ENCODE assay signal across 8 mouse cellular contexts in genomic region chr5:104571282-104571921, GRCm38 (mm10).
A peak's percentile ranks its signal among the peaks of the same experiment; 100 is the strongest.
DNase-seq lines count a peak whose midpoint lies in the region; ATAC-seq and TF ChIP-seq lines count a peak whose summit lies in the region.
"Not testable (repeated sequence)": the region's sequence is repeated elsewhere in the genome, so short reads cannot be mapped to it uniquely, and the experiment has no call there.

No protein-coding gene starts in this region.

- 5% methylated on average over 18 of the region's 19 CpGs for WGBS in embryonic facial prominence, embryonic 13.5 days
- WGBS in kidney, adult 2 months = under 1% methylated on average over 18 of the region's 19 CpGs
- WGBS in limb, embryonic 12.5 days = 5% methylated on average over 18 of the region's 19 CpGs
- WGBS in midbrain, embryonic 15.5 days = 3% methylated on average over 18 of the region's 19 CpGs
- WGBS in spleen, adult 2 months = 1% methylated on average over 18 of the region's 19 CpGs

- H3K4me1 ChIP-seq in embryonic facial prominence, embryonic 13.5 days; kidney, adult 2 months (ENCODE audit: control insufficient read depth, insufficient read depth, low read length); limb, embryonic 12.5 days (replicated peaks); midbrain, embryonic 15.5 days; spleen, adult 2 months (ENCODE audit: control insufficient read depth, insufficient read depth, insufficient read length): not testable (repeated sequence)

- ATAC-seq in embryonic facial prominence, embryonic 13.5 days (ENCODE audit: insufficient number of reproducible peaks, insufficient read depth, low FRiP score, low TSS enrichment, low read depth) = peak; percentile 91
- ATAC-seq in limb, embryonic 12.5 days (ENCODE audit: insufficient number of reproducible peaks, insufficient read depth, low FRiP score, low TSS enrichment, low read depth) = peak; percentile 93
- ATAC-seq in midbrain, embryonic 15.5 days (replicated peaks) = peak; percentile 99

- H3K4me2 ChIP-seq in embryonic facial prominence, embryonic 13.5 days = peak overlapping the region; percentile 48
- peak overlapping the region; percentile 45 for H3K4me2 ChIP-seq in limb, embryonic 12.5 days
- peak overlapping the region; percentile 55 for H3K4me2 ChIP-seq in midbrain, embryonic 15.5 days

- DNase-seq in 3134 (ENCODE audit: extremely low read depth, insufficient read length, low spot score) = peak; percentile 86
- peak; percentile 82 to 85 for DNase-seq in adrenal gland, postnatal 36 days
- DNase-seq in heart, adult 18-20 months = peak; percentile 94
- DNase-seq in kidney, adult 2 months = peak; percentile 97
- peak; percentile 70 to 80 for DNase-seq in spleen, adult 2 months (ENCODE audit: low read depth in 1 of 2, low spot score in 2 of 2)

- H3K9ac ChIP-seq in embryonic facial prominence, embryonic 13.5 days = peak overlapping the region; percentile 77
- H3K9ac ChIP-seq in limb, embryonic 12.5 days (replicated peaks) = peak overlapping the region; percentile 71
- peak overlapping the region; percentile 92 for H3K9ac ChIP-seq in midbrain, embryonic 15.5 days

- peak overlapping the region; percentile 84 for H3K27ac ChIP-seq in embryonic facial prominence, embryonic 13.5 days
- peak overlapping the region; percentile 97 for H3K27ac ChIP-seq in kidney, adult 2 months (ENCODE audit: insufficient read depth, low read depth, low read length)
- H3K27ac ChIP-seq in limb, embryonic 12.5 days = 0 out of 2 replicates have a peak overlapping the region, but pooled peaks have one; percentile 42
- peak overlapping the region; percentile 89 for H3K27ac ChIP-seq in midbrain, embryonic 15.5 days
- peak overlapping the region; percentile 92 for H3K27ac ChIP-seq in spleen, adult 2 months (ENCODE audit: insufficient read depth, low read length)

- H3K36me3 ChIP-seq in embryonic facial prominence, embryonic 13.5 days = peaks cover 18% of the 10 kb centered on the region
- H3K36me3 ChIP-seq in kidney, adult 2 months (ENCODE audit: control insufficient read depth, insufficient read depth, low read length); spleen, adult 2 months (ENCODE audit: control insufficient read depth, insufficient read depth, low read length): not testable (repeated sequence)
- peaks cover 13% of the 10 kb centered on the region for H3K36me3 ChIP-seq in limb, embryonic 12.5 days
- peaks cover 11% of the 10 kb centered on the region for H3K36me3 ChIP-seq in midbrain, embryonic 15.5 days (replicated peaks)

- not testable (repeated sequence) for TF ChIP-seq POLR2A in kidney, adult 2 months (IDR thresholded peaks at IDR 0.05; ENCODE audit: low read depth, low read length); spleen, adult 2 months (IDR thresholded peaks at IDR 0.05; ENCODE audit: low read depth, low read length)

- H3K27me3 ChIP-seq in embryonic facial prominence, embryonic 13.5 days; kidney, adult 2 months (replicated peaks; ENCODE audit: control insufficient read depth, insufficient read depth, low read length); limb, embryonic 12.5 days; midbrain, embryonic 15.5 days (replicated peaks); spleen, adult 2 months (ENCODE audit: control insufficient read depth, insufficient read depth, low read length): not testable (repeated sequence)

- peaks cover 21% of the 10 kb centered on the region for H3K9me3 ChIP-seq in embryonic facial prominence, embryonic 13.5 days
- peaks cover 23% of the 10 kb centered on the region for H3K9me3 ChIP-seq in limb, embryonic 12.5 days
- not testable (repeated sequence) for H3K9me3 ChIP-seq in midbrain, embryonic 15.5 days

- not testable (repeated sequence) for TF ChIP-seq CTCF in kidney, adult 2 months (conservative IDR thresholded peaks at IDR 0.05; ENCODE audit: insufficient read depth, insufficient read length, low read depth, low read length); spleen, adult 2 months (IDR thresholded peaks at IDR 0.05; ENCODE audit: extremely low read depth, insufficient read depth, insufficient read length, insufficient replicate concordance)

- peak overlapping the region; percentile 54 for H3K4me3 ChIP-seq in embryonic facial prominence, embryonic 13.5 days
- peak overlapping the region; percentile 95 for H3K4me3 ChIP-seq in kidney, adult 2 months (ENCODE audit: insufficient read depth, low read depth, low read length)
- peak overlapping the region; percentile 55 for H3K4me3 ChIP-seq in limb, embryonic 12.5 days (replicated peaks)
- H3K4me3 ChIP-seq in midbrain, embryonic 15.5 days = peak overlapping the region; percentile 73
- peak overlapping the region; percentile 97 for H3K4me3 ChIP-seq in spleen, adult 2 months (ENCODE audit: extremely low read depth, insufficient read depth, insufficient read length)

Comparison
In these comparisons a context has a peak if more than half of its experiments do, and no peak if none do; other contexts are left out.
1. Peak in every context shown above with its lines: DNase-seq, ATAC-seq, H3K4me3 ChIP-seq and H3K27ac ChIP-seq.
2. H3K27ac ChIP-seq: peak in every context shown above with its lines; median percentile 97 in kidney, adult 2 months; 92 in spleen, adult 2 months; 89 in midbrain, embryonic 15.5 days; 84 in embryonic facial prominence, embryonic 13.5 days; 42 in limb, embryonic 12.5 days.